Mouse (Mus musculus) spleen, adult 2 months (tissue): ENCODE measurements around the gene Ccdc110.

ENCODE experiments used
- CTCF ChIP-seq: fragments of 200-500 bp; IDR thresholded peaks from 2 replicates; pipeline ENCODE4 v1.5.1; 2011; ENCODE audit warnings: mild to moderate bottlenecking, inconsistent platforms; ENCODE audit not compliant: insufficient read depth, insufficient read length, insufficient replicate concordance; ENCODE audit errors: extremely low read depth
- POLR2A ChIP-seq: fragments of 200-500 bp; IDR thresholded peaks from 2 replicates; pipeline ENCODE4 v1.6.1; 2011; ENCODE audit warnings: low read depth, low read length, inconsistent platforms

- TF ChIP-seq CTCF: no peak
- no peak for TF ChIP-seq POLR2A
Measured at GRCm38 (mm10) chr8:45936986-45937385, 2.6 kb downstream of the Ccdc110 start.
